Mouse (Mus musculus): ENCODE measurements around the gene Zfp46. TPM values are rescaled to one million over a fixed set of nuclear protein-coding genes. Genes with fewer than 3 reads are reported as not detected.

The Zfp46 gene
- polyA plus RNA-seq, 1 experiment from 2014 or later, result 38.4 TPM

- no peaks in the 10 kb centered on the region for H3K9me3 ChIP-seq
- no peaks in the 10 kb centered on the region; the same call in 1 of the 2 replicates for H3K4me1 ChIP-seq
- H3K9ac ChIP-seq (replicated peaks), result no peak overlapping the region
- WGBS, result 90% methylated on average over 2 of the region's 2 CpGs
- no peak overlapping the region for H3K4me2 ChIP-seq (replicated peaks)
- peaks cover 65% of the 10 kb centered on the region for H3K36me3 ChIP-seq
- ATAC-seq (ENCODE audit: low FRiP score, low read depth), result no peak
- H3K27me3 ChIP-seq, result no peaks in the 10 kb centered on the region
- H3K4me3 ChIP-seq, result no peak overlapping the region
- no peak overlapping the region for H3K27ac ChIP-seq (replicated peaks)
Measured at GRCm38 (mm10) chr4:136324226-136324625, 39.7 kb downstream of the Zfp46 start.

GRCm38 (mm10) chr4:136327238-136327637 lies 42.8 kb downstream of the Zfp46 start:
- Histone ChIP-seq H3K27me3 (no peaks in the 10 kb centered on the region), H3K4me1 (no peaks in the 10 kb centered on the region; the same call in 1 of the 2 replicates), H3K9ac (replicated peaks) (no peak overlapping the region), H3K4me3 (no peak overlapping the region), H3K36me3 (peaks cover 60% of the 10 kb centered on the region), H3K4me2 (replicated peaks) (no peak overlapping the region), H3K9me3 (no peaks in the 10 kb centered on the region), H3K27ac (replicated peaks) (no peak overlapping the region)
- WGBS, result 88% methylated on average over 5 of the region's 5 CpGs
- ATAC-seq (ENCODE audit: low FRiP score, low read depth), result no peak

- ATAC-seq (ENCODE audit: low FRiP score, low read depth), result no peak
- H3K27ac ChIP-seq (replicated peaks), result no peak overlapping the region
- peaks cover 62% of the 10 kb centered on the region for H3K36me3 ChIP-seq
- no peak overlapping the region for H3K4me3 ChIP-seq
- no peaks in the 10 kb centered on the region for H3K9me3 ChIP-seq
- no peak overlapping the region for H3K4me2 ChIP-seq (replicated peaks)
- H3K9ac ChIP-seq (replicated peaks), result no peak overlapping the region
- H3K27me3 ChIP-seq, result no peaks in the 10 kb centered on the region
- no peaks in the 10 kb centered on the region; the same call in 1 of the 2 replicates for H3K4me1 ChIP-seq
Measured at GRCm38 (mm10) chr4:136328115-136328514, 43.6 kb downstream of the Zfp46 start.

- ATAC-seq (ENCODE audit: low FRiP score, low read depth), result no peak
- H3K27me3 ChIP-seq, result no peaks in the 10 kb centered on the region
- no peak overlapping the region for H3K27ac ChIP-seq (replicated peaks)
- H3K4me2 ChIP-seq (replicated peaks), result no peak overlapping the region
- no peak overlapping the region for H3K4me3 ChIP-seq
- H3K9me3 ChIP-seq, result no peaks in the 10 kb centered on the region
- 94% methylated on average over 3 of the region's 3 CpGs for WGBS
- H3K9ac ChIP-seq (replicated peaks), result no peak overlapping the region
- H3K36me3 ChIP-seq, result peaks cover 74% of the 10 kb centered on the region
- H3K4me1 ChIP-seq, result no peaks in the 10 kb centered on the region
Measured at GRCm38 (mm10) chr4:136331709-136332108, 47.2 kb downstream of the Zfp46 start.

GRCm38 (mm10) chr4:136333191-136333590 lies 48.7 kb downstream of the Zfp46 start:
- no peak overlapping the region for H3K4me3 ChIP-seq

GRCm38 (mm10) chr4:136335065-136335464 lies 50.6 kb downstream of the Zfp46 start:
- Histone ChIP-seq H3K9ac (replicated peaks) (no peak overlapping the region), H3K4me3 (no peak overlapping the region), H3K4me2 (replicated peaks) (no peak overlapping the region), H3K36me3 (peaks cover 71% of the 10 kb centered on the region), H3K27ac (replicated peaks) (no peak overlapping the region), H3K9me3 (no peaks in the 10 kb centered on the region), H3K27me3 (no peaks in the 10 kb centered on the region), H3K4me1 (no peaks in the 10 kb centered on the region)
- no peak for ATAC-seq (ENCODE audit: low FRiP score, low read depth)
- 79% methylated on average over 2 of the region's 2 CpGs for WGBS

More at GRCm38 (mm10) chr4:136333191-136333590, 48.7 kb downstream of the Zfp46 start:
- H3K4me2 ChIP-seq (replicated peaks), result no peak overlapping the region
- H3K27ac ChIP-seq (replicated peaks), result no peak overlapping the region
- no peak for ATAC-seq (ENCODE audit: low FRiP score, low read depth)
- H3K9ac ChIP-seq (replicated peaks), result no peak overlapping the region
- H3K9me3 ChIP-seq, result no peaks in the 10 kb centered on the region
- no peaks in the 10 kb centered on the region for H3K4me1 ChIP-seq
- no peaks in the 10 kb centered on the region for H3K27me3 ChIP-seq
- WGBS, result 92% methylated on average over 3 of the region's 3 CpGs
- H3K36me3 ChIP-seq, result peaks cover 73% of the 10 kb centered on the region

GRCm38 (mm10) chr4:136337129-136337528 lies 52.6 kb downstream of the Zfp46 start:
- Histone ChIP-seq H3K4me3 (no peak overlapping the region), H3K9ac (replicated peaks) (no peak overlapping the region), H3K4me2 (replicated peaks) (no peak overlapping the region), H3K27ac (replicated peaks) (no peak overlapping the region), H3K9me3 (no peaks in the 10 kb centered on the region), H3K4me1 (no peaks in the 10 kb centered on the region), H3K36me3 (peaks cover 60% of the 10 kb centered on the region), H3K27me3 (no peaks in the 10 kb centered on the region)
- WGBS, result 83% methylated on average over 4 of the region's 4 CpGs
- ATAC-seq (ENCODE audit: low FRiP score, low read depth), result no peak

Other genes starting within 250 kb of the Zfp46 start
- gene Rpl11, start 231.3 kb upstream of the Zfp46 start, polyA plus RNA-seq (2016; fragmentation: Nextera tagmentation; extraction: Ambion mirVana), result 294 and 304 TPM in 2 replicates
- gene Id3, start 141.2 kb upstream of the Zfp46 start, polyA plus RNA-seq (2016; fragmentation: Nextera tagmentation; extraction: Ambion mirVana), result 355 and 390 TPM in 2 replicates
- 10.0 and 10.7 TPM in 2 replicates for gene E2f2, start 112.3 kb upstream of the Zfp46 start, polyA plus RNA-seq (2016; fragmentation: Nextera tagmentation; extraction: Ambion mirVana)
- gene Asap3, start 78.3 kb upstream of the Zfp46 start, polyA plus RNA-seq (2016; fragmentation: Nextera tagmentation; extraction: Ambion mirVana), result 8.2 and 8.9 TPM in 2 replicates
- gene Tcea3, start 37.0 kb upstream of the Zfp46 start, polyA plus RNA-seq (2016; fragmentation: Nextera tagmentation; extraction: Ambion mirVana), result 2.3 and 3.5 TPM in 2 replicates
- gene Hnrnpr, start 26.3 kb downstream of the Zfp46 start, polyA plus RNA-seq (2016; fragmentation: Nextera tagmentation; extraction: Ambion mirVana), result 237 and 247 TPM in 2 replicates
- gene Htr1d, start 138.8 kb downstream of the Zfp46 start, polyA plus RNA-seq (2016; fragmentation: Nextera tagmentation; extraction: Ambion mirVana), result 0.06 and 0.68 TPM in 2 replicates
- 0.13 and 0.17 TPM in 2 replicates for gene 6030445D17Rik, start 177.6 kb downstream of the Zfp46 start, polyA plus RNA-seq (2016; fragmentation: Nextera tagmentation; extraction: Ambion mirVana)
- gene Luzp1, start 185.1 kb downstream of the Zfp46 start, polyA plus RNA-seq (2016; fragmentation: Nextera tagmentation; extraction: Ambion mirVana), result 88.0 and 97.0 TPM in 2 replicates